Mouse (Mus musculus): Measurements from ENCODE around the gene Patj.
A peak's percentile ranks its signal among the peaks of the same experiment; 100 is the strongest.
"Not testable (repeated sequence)": the region's sequence is repeated elsewhere in the genome, so short reads cannot be mapped to it uniquely, and the experiment has no call there.

Patj gene

DNA sequence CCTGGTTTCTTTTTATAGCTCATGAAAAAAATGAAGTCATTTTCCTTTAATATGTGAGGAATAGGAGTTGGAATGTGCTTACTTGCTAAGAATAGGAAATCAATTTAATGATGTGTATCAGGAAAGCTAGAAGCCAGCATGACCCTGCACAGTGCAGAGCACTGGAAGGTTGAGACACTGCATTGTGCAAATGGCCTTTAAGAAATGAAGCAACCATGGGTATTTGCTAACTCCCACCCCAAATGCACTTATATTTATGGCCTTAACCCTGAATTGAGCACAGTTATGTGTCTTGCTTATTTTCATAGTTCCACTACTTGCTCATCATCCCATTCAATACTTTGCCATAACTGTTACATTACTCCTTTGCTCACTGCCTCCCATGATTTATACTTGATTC is 181.7 kb downstream of the Patj start:
- DNase-seq (ENCODE audit: low spot score), result no peak

DNA sequence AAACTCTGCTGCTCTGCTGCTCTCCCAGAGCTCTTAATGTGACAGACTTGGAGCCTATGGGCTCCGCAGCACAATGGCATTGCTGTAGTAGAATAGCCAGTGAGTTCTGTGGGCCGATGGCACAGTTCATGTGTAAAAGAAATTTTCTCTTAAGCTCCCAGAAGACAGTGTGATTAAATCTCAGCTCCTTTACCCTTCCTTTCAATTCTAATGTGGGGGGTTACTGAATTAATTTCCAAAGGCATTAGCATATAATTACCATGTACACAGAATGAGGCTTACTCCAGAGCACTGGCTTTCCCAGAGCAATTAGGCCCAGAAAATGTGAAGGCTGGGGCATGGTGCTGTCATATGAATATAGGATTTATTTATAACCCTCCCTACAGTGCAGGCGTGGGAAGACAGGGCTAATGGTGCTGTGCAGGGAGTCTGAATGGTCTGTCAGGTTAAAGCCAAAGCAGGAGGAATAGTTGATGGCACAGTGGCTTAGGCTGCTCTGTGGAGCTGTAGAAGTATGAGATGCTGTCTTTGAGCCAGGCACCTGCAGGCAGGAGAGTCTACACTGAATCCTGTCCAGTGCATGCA is 182.5 kb downstream of the Patj start:
- no peak for DNase-seq (ENCODE audit: low spot score)

- no peak for DNase-seq (ENCODE audit: low spot score)
Measured at GRCm38 (mm10) chr4:98581456-98581855, 185.9 kb downstream of the Patj start.

DNA sequence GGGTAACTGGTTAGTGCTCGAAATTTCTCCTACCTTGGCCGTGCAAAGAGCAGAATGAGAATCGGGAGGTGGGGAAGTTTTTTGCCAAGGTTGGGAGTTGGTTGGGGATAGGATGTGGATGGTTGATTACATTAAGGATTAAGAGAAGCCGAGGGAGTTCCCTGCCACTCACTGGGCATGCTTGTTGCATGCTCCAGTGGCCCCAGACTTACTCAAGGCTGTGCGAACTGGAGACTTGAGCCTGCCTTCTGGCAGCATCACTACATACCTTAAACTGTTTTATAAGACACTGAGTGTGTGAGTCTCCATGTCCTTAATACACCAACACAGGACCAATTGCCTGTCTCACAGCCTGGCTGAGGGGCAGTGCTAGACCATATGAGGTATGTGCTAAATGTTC is 188.4 kb downstream of the Patj start:
- no peak for DNase-seq (ENCODE audit: low spot score)

DNA sequence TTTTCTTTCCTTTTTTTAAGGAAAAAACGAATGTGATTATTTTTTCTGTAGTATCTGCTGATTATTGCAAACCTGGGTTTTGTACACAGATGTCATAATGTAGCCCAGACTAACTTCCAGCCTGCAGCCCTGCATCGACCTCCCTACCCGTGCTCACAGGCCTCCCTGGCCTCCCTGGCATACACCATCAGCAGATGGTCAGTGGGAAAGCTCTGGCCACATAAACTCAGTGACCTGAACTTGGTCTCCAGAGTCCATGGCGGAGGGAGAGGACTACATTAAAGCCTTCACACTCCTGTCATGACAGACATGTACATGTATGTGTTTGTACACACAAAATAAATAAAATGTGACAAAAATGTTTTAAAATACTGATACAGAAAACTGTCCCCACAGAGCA is 190.7 kb downstream of the Patj start:
- no peak for DNase-seq (ENCODE audit: low spot score)

DNA sequence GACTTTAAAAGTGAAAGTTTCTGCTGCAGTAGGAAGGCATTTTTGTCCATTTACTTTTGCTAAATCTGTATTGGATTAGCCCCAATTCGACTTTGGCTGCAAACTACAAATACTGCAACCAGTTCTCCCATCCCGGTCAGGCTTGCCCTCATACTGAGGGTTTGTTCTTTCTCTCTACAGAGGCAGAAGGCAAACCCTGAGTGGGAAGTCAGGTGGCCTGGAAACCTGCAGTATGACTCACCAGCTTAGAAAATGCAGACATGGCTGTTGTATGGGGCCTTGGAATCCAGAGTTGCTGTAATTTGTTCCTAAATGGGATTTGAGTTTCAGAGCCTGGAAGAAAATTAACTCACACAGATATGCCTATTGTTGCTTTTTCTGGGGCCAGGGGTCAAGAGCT is 192.1 kb downstream of the Patj start:
- DNase-seq (ENCODE audit: low spot score), result no peak

GRCm38 (mm10) chr4:98593961-98594360 is 198.4 kb downstream of the Patj start:
- DNase-seq (ENCODE audit: low spot score), result no peak

DNA sequence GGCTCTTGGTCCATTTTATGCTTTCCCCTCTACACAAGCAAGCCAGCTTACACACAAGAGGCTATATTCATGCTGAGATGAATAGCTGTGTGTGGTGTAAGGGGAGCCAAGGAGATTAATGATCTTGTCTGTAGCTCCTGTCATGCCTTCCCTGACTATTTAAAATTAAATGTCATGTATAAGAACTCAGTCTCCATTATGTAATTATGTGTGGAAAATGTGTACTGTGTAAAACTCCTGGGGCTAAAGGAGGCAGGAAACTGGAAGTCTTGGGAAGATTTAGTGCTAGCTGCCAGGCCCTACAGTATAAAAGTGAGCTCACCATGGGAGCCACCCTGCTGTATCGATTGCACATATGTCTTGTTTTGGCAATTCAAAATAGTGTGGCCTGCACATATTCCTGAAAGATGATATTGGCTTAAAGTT is 203.0 kb downstream of the Patj start:
- DNase-seq (ENCODE audit: low spot score), result no peak

DNA sequence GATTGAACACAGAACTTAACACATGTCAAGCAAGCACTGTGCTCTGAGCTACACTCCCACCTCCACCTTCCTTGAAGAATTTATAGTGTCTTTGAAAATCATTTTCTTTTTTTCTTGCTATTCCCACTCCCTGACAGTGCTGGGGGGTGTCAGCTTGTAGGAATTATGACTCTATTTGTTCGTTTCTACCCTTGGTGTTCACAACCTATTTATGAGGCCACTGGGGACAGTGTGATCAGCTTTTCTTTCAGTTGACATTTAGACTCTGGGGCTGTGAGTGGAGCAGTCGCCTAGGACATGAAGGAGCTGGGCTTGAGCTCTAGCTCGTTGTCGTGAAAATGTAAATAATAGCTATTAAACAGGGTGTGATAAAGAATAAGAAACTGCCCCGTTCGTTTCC is 203.8 kb downstream of the Patj start:
- no peak for DNase-seq (ENCODE audit: low spot score)

- no peak for DNase-seq (ENCODE audit: low spot score)
Measured at GRCm38 (mm10) chr4:98603131-98603530, 207.5 kb downstream of the Patj start.

GRCm38 (mm10) chr4:98610501-98610900 is 214.9 kb downstream of the Patj start:
- DNase-seq (ENCODE audit: low spot score), result no peak

- DNase-seq (ENCODE audit: low spot score), result no peak
Measured at GRCm38 (mm10) chr4:98614395-98614794, 218.8 kb downstream of the Patj start.

- DNase-seq (ENCODE audit: low spot score), result no peak
Measured at GRCm38 (mm10) chr4:98619199-98619598, 223.6 kb downstream of the Patj start.

DNA sequence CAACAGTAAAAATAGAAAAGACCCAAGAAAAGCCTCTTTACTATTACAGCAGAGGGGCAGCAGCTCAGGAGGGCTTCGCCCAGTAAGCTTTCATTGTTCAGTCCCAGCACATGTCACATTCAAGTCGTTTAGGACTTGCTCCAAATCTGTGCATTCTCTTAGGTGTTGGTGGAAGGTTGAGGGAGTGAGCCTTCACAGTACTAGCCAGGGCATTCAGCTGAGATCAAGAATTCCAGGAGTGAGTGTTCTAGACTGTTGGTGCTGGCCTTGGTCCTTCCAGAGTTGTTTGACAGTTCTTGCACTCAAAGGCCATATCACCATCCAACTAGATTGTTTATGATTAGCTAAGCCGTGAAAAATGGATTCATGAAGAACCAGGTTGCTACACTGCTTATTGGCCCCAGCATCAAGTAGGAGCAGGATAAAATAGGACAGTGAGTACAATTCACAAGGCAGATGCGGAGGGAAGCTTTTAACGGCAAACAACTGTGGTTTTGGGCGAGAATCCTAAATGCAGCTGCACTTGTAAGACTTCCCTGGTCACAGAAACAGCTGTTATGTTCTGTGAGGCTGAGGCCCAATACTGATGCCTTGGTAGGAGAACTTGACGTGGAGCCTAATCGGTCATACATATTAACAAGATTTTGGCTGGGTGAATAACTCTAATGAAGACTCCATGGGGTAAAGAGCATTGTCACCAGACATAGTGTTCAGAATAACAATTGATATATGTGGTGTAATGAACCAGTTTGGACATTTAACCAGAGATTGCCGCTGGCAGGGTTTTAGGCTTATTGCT is 225.6 kb downstream of the Patj start:
- no peak for DNase-seq (ENCODE audit: low spot score)

GRCm38 (mm10) chr4:98622180-98622579 is 226.6 kb downstream of the Patj start:
- DNase-seq (ENCODE audit: low spot score), result no peak

- peak; percentile 68 for DNase-seq (ENCODE audit: low spot score)
Measured at GRCm38 (mm10) chr4:98622996-98623673, 227.6 kb downstream of the Patj start.

GRCm38 (mm10) chr4:98628286-98628685 is 232.7 kb downstream of the Patj start:
- DNase-seq (ENCODE audit: low spot score), result no peak

GRCm38 (mm10) chr4:98629217-98629616 is 233.6 kb downstream of the Patj start:
- DNase-seq (ENCODE audit: low spot score), result not testable (repeated sequence)

DNA sequence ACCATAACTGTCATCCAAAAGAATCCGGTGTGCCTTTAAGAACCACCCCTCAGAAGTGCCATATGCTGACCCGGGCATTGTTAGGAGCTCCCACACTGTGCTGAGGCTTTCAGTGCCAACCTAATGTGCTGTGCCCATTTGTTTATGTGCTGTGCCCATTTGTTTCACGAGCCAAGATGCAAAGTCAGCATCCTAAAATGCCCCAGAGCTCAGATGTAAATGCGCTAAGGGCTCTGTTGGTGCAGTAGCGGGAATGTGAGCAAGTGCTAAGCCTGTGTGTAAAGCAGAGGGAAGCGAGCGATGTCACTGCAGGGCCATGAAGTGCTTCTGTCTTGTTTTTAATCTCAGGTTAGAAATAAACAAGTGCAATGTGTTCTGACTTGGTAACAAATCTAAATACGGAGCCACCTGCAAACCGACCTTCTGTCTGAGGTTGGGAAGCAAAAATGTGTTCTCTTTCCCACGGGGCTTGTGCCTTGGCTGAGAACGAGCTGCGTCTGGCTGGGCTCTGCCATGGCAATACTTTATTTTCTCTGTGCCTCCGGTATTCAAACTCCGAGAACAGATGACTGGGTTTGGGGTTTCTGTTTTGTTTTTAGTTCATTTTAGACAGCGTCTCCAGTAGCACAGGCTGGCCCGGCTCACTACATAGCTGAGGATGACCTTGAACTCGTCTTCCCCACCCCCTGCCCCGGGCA is 239.7 kb downstream of the Patj start:
- no peak for DNase-seq (ENCODE audit: low spot score)

GRCm38 (mm10) chr4:98638731-98639130 is 243.1 kb downstream of the Patj start:
- DNase-seq (ENCODE audit: low spot score), result no peak

DNA sequence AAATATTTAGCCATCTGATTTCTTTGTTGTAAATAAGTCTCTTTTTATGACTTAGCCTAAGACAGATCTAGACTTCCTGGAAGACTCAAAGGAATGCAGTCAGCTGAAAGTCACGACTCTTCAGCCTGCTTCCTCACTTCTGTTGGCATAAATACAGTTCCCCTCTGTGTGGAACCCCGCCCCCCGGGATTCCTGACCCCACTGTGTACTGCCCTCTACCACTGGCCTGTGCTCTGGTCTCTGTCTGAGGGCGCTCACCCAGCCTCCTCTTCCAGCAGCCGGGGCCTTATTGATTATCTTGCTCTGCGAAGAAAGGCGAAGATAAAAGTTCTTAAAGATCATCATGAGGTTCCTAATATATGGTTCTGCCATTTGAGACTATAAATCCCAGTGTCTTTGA is 258.1 kb downstream of the Patj start:
- no peak for DNase-seq (ENCODE audit: low spot score)

DNA sequence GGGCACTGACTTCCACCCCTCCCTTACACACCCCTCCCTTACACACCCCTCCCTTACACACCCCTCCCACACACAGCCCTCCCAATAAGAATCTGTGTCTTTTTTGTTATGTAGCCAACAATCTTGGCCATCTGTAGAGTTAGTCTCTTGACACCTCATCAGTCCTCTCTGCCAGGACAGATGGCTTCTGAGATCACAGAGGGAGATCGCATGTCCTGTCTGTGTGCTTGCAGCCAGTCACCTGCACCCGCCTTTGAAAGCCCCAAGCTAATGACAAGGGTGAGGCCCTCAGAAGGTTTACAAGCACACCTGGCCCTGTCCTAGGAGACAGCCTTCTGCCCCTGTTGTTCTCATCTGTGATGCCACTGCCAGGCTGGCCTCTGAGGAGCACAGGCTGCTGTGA is 258.8 kb downstream of the Patj start:
- peak; percentile 21 for DNase-seq (ENCODE audit: low spot score)

DNA sequence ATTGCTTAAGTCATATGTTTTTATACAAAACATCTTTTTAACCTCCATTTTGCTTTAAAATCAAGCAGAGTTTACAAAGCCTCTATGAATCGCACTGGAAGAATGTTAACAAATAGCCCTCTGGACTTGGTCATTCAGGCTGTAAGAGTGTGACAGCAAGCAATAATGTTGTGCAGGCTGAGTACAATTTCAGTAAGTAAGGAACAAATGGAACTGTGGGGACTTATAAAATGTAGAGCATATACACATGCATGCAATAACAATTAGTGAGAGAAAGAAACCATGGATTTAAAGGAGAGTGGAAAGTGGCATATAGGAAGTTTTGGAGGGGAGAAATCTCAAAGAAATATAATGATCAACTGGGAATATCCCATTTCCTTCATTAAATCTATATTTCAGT is 261.2 kb downstream of the Patj start:
- DNase-seq (ENCODE audit: low spot score), result no peak
